Mouse (Mus musculus) natural killer cell, adult 2 months (primary cell): ENCODE measurements around the gene 6430548M08Rik.

Source experiments
- DNase-seq, 2 experiments: peaks; one replicate each; pipeline ENCODE4 v3.0.0; 2022; ENCODE audit warnings: low spot score in 2 of 2

6430548M08Rik gene

GRCm38 (mm10) chr8:120113758-120114255 is at the start of gene 6430548M08Rik:
TSS of gene 6430548M08Rik (plus strand) at chr8:120114152.
- DNase-seq = peak; percentile 100

- no peak for DNase-seq
Measured at GRCm38 (mm10) chr8:120065611-120066010, 48.3 kb upstream of the 6430548M08Rik start.

GRCm38 (mm10) chr8:120066226-120066625 is 47.7 kb upstream of the 6430548M08Rik start:
- no peak for DNase-seq

GRCm38 (mm10) chr8:120067936-120068668 is 45.9 kb upstream of the 6430548M08Rik start:
- no peak for DNase-seq

- DNase-seq = peak; percentile 56 to 64
Measured at GRCm38 (mm10) chr8:120071684-120072083, 42.3 kb upstream of the 6430548M08Rik start.

- DNase-seq = no peak
Measured at GRCm38 (mm10) chr8:120072259-120072658, 41.7 kb upstream of the 6430548M08Rik start.

- no peak for DNase-seq
Measured at GRCm38 (mm10) chr8:120072827-120073226, 41.1 kb upstream of the 6430548M08Rik start.

GRCm38 (mm10) chr8:120074516-120074915 is 39.4 kb upstream of the 6430548M08Rik start:
- no peak for DNase-seq

- DNase-seq = no peak
Measured at GRCm38 (mm10) chr8:120075347-120075746, 38.6 kb upstream of the 6430548M08Rik start.

- peak; percentile 47 to 68 for DNase-seq
Measured at GRCm38 (mm10) chr8:120078080-120078479, 35.9 kb upstream of the 6430548M08Rik start.

- DNase-seq = no peak
Measured at GRCm38 (mm10) chr8:120079361-120079760, 34.6 kb upstream of the 6430548M08Rik start.

GRCm38 (mm10) chr8:120083261-120083660 is 30.7 kb upstream of the 6430548M08Rik start:
- DNase-seq = no peak

- no peak for DNase-seq
Measured at GRCm38 (mm10) chr8:120084783-120085182, 29.2 kb upstream of the 6430548M08Rik start.

- no peak for DNase-seq
Measured at GRCm38 (mm10) chr8:120089511-120089910, 24.4 kb upstream of the 6430548M08Rik start.

- DNase-seq = no peak
Measured at GRCm38 (mm10) chr8:120091032-120091431, 22.9 kb upstream of the 6430548M08Rik start.

- DNase-seq = no peak
Measured at GRCm38 (mm10) chr8:120093103-120093502, 20.8 kb upstream of the 6430548M08Rik start.

GRCm38 (mm10) chr8:120094801-120095200 is 19.2 kb upstream of the 6430548M08Rik start:
- DNase-seq = no peak

- no peak for DNase-seq
Measured at GRCm38 (mm10) chr8:120096486-120096885, 17.5 kb upstream of the 6430548M08Rik start.

GRCm38 (mm10) chr8:120100388-120101067 is 13.4 kb upstream of the 6430548M08Rik start:
- DNase-seq = no peak

GRCm38 (mm10) chr8:120101068-120101972 is 12.6 kb upstream of the 6430548M08Rik start, which contains the start of gene Zdhhc7:
TSS of gene Zdhhc7 (minus strand) at chr8:120101482.
- DNase-seq = peak; percentile 61 to 69

GRCm38 (mm10) chr8:120103916-120104315 is 10.0 kb upstream of the 6430548M08Rik start:
- DNase-seq = no peak
